Comparison of ENCODE assay signal across 10 mouse cellular contexts in genomic region chr19:41663506-41664242, GRCm38 (mm10).
DNase-seq lines count a peak whose midpoint lies in the region; TF ChIP-seq lines count a peak whose summit lies in the region.
"Had no signal": no experiment of that assay in that cellular context is flagged by ENCODE, and none has a peak within 500 bp of the region (broad histone marks: within the 10 kb centered on the region; RNA-seq: fewer than 3 reads in every experiment).

No protein-coding gene starts in this region.

- 17% methylated on average over 13 of the region's 13 CpGs for WGBS in heart, adult 2 months
- 5% methylated on average over 13 of the region's 13 CpGs for WGBS in hindbrain, embryonic 10.5 days

- H3K9ac ChIP-seq in heart, adult 2 months (ENCODE audit: low read depth, low read length): no peak overlapping the region
- H3K9ac ChIP-seq: stomach, embryonic 15.5 days had no signal

- no peak for TF ChIP-seq EP300 in heart, adult 2 months (IDR thresholded peaks at IDR 0.05; ENCODE audit: insufficient read depth, low read depth, low read length)

- H3ac ChIP-seq in myocyte (ENCODE audit: control insufficient read depth, insufficient read length): no peak overlapping the region

- no peak for TF ChIP-seq POLR2A in heart, adult 2 months (IDR thresholded peaks at IDR 0.05; ENCODE audit: insufficient read depth, low read depth, low read length)
- no peak for TF ChIP-seq POLR2A in myocyte (IDR thresholded peaks at IDR 0.05; ENCODE audit: insufficient read length, low read depth)

- intact Hi-C loops in heart, adult 2 months (cut with DNase I): no loop called here
- intact Hi-C loops in heart, postnatal 25 days (cut with DNase I): no loop called here

- H3K4me3 ChIP-seq in heart, adult 2 months: no peak overlapping the region
- no peak overlapping the region; the same call in 1 of the 2 replicates for H3K4me3 ChIP-seq in hindbrain, embryonic 10.5 days
- no peak overlapping the region for H3K4me3 ChIP-seq in myocyte
- H3K4me3 ChIP-seq: limb, embryonic 10.5 days; stomach, embryonic 15.5 days had no signal

- no peaks in the 10 kb centered on the region for H3K9me3 ChIP-seq in hindbrain, embryonic 10.5 days
- H3K9me3 ChIP-seq: limb, embryonic 10.5 days; stomach, embryonic 15.5 days had no signal

- H3K27me3 ChIP-seq in heart, adult 2 months (ENCODE audit: control insufficient read depth, insufficient read depth, low read length): no peaks in the 10 kb centered on the region
- H3K27me3 ChIP-seq in hindbrain, embryonic 10.5 days (ENCODE audit: insufficient read depth, poor library complexity, severe bottlenecking): peaks cover 100% of the 10 kb centered on the region
- peaks cover 33% of the 10 kb centered on the region for H3K27me3 ChIP-seq in myocyte (ENCODE audit: control insufficient read depth, insufficient read depth, insufficient read length)

- no peaks in the 10 kb centered on the region for H3K36me3 ChIP-seq in heart, adult 2 months (ENCODE audit: control insufficient read depth, insufficient read depth, low read length)
- no peaks in the 10 kb centered on the region for H3K36me3 ChIP-seq in hindbrain, embryonic 10.5 days
- H3K36me3 ChIP-seq in myocyte (ENCODE audit: control insufficient read depth, insufficient read depth): no peaks in the 10 kb centered on the region
- H3K36me3 ChIP-seq: limb, embryonic 10.5 days; stomach, embryonic 15.5 days had no signal

- TF ChIP-seq CTCF in heart, adult 2 months (IDR thresholded peaks at IDR 0.05): no peak

- no peaks in the 10 kb centered on the region for H3K79me2 ChIP-seq in heart, adult 2 months (replicated peaks; ENCODE audit: control insufficient read depth, insufficient read depth, low read length)
- H3K79me2 ChIP-seq in myocyte (ENCODE audit: control insufficient read depth, insufficient read depth): no peaks in the 10 kb centered on the region

- no peaks in the 10 kb centered on the region for H3K4me1 ChIP-seq in heart, adult 2 months (ENCODE audit: control insufficient read depth, insufficient read depth, low read length)
- peaks cover 80% of the 10 kb centered on the region for H3K4me1 ChIP-seq in hindbrain, embryonic 10.5 days (replicated peaks)

- H3K4me2 ChIP-seq in myocyte (ENCODE audit: low read depth): no peak overlapping the region
- H3K4me2 ChIP-seq: stomach, embryonic 15.5 days had no signal

- H3K27ac ChIP-seq in heart, adult 2 months: no peak overlapping the region
- H3K27ac ChIP-seq in hindbrain, embryonic 10.5 days: peak overlapping the region; percentile 72
- H3K27ac ChIP-seq: limb, embryonic 10.5 days; stomach, embryonic 15.5 days had no signal

- DNase-seq in heart, adult 2 months: peak; percentile 16 to 33
- no peak for DNase-seq in heart, postnatal 25 days (ENCODE audit: low spot score)
- DNase-seq in adipocyte (ENCODE audit: low spot score): peak; percentile 19
- no peak for DNase-seq in hindbrain, embryonic 10.5 days (ENCODE audit: low spot score)
- DNase-seq in frontal cortex, postnatal 25 days (ENCODE audit: low spot score in 2 of 2): no peak
- DNase-seq in retina, postnatal 1 day: no peak
- no peak for DNase-seq in urinary bladder, postnatal 25 days (ENCODE audit: low spot score)

TF ChIP-seq in myocyte, 11 proteins besides CTCF, POLR2A, EP300 and RAD21:
- TF ChIP-seq USF1 (IDR thresholded peaks at IDR 0.05; ENCODE audit: low read depth) (peak; percentile 5), CEBPB (IDR thresholded peaks at IDR 0.05; ENCODE audit: insufficient read depth, poor library complexity, severe bottlenecking) (no peak)

Comparison
In these comparisons a context has a peak if more than half of its experiments do, and no peak if none do; other contexts are left out.
1. DNase-seq: peak in heart, adult 2 months (2 of 2) and adipocyte (single experiment); none in heart, postnatal 25 days (single experiment), hindbrain, embryonic 10.5 days (single experiment), frontal cortex, postnatal 25 days (0 of 2), retina, postnatal 1 day (single experiment) and urinary bladder, postnatal 25 days (single experiment).